Mouse (Mus musculus) left cerebral cortex, adult 18-20 months (tissue): ENCODE results near the gene Slc41a1. TPM values are rescaled to one million over a fixed set of nuclear protein-coding genes. Genes with fewer than 3 reads are reported as not detected.
"Not testable (repeated sequence)": the region's sequence is repeated elsewhere in the genome, so short reads cannot be mapped to it uniquely, and the experiment has no call there.

Experiments
- DNase-seq, 2 experiments: peaks; one replicate each; pipeline ENCODE4 v3.0.0; 2021 to 2022; ENCODE audit warnings: low spot score in 2 of 2, mixed read lengths in 1 of 2
- long read RNA-seq, 2 experiments: library from polyadenylated mRNA; stranded (forward); transcript quantifications; one replicate each; pipeline ENCODE4 v2.0.0; 2021
- total RNA-seq, 2 experiments: library from RNA; stranded (reverse); gene quantifications; 2 replicates each; pipeline ENCODE4 v1.2.3; 2021

The Slc41a1 gene
- total RNA-seq, result 10 to 100 TPM; 43.8 to 43.9 TPM
- long read RNA-seq, experiment 1, full-length matches to known transcripts, result 28 of 46 reads
- long read RNA-seq, experiment 1, partial matches to known transcripts, result 2 of 46 reads
- long read RNA-seq, experiment 1, other reads (novel, unspliced or antisense), result 16 of 46 reads
- long read RNA-seq, experiment 2, full-length matches to known transcripts, result 19 of 29 reads
- long read RNA-seq, experiment 2, partial matches to known transcripts, result 5 of 29 reads
- long read RNA-seq, experiment 2, other reads (novel, unspliced or antisense), result 5 of 29 reads

- DNase-seq, result no peak
Observed at GRCm38 (mm10) chr1:131827207-131827786, at the start of gene Slc41a1. Slc41a1 (plus strand) TSS chr1:131827493.

GRCm38 (mm10) chr1:131794591-131794990, 32.7 kb upstream of the Slc41a1 start:
- DNase-seq, result no peak

- DNase-seq, result no peak
Observed at GRCm38 (mm10) chr1:131795171-131795570, 32.1 kb upstream of the Slc41a1 start.

- peak in 1 of 2 experiments; percentile 18 for DNase-seq
Observed at GRCm38 (mm10) chr1:131797202-131797909, 29.9 kb upstream of the Slc41a1 start, which contains the start of gene Pm20d1. Pm20d1 (plus strand) TSS chr1:131797381.

- DNase-seq, result no peak
Observed at GRCm38 (mm10) chr1:131800001-131800400, 27.3 kb upstream of the Slc41a1 start.

GRCm38 (mm10) chr1:131801071-131801470, 26.2 kb upstream of the Slc41a1 start:
- no peak for DNase-seq

- no peak for DNase-seq
Observed at GRCm38 (mm10) chr1:131802652-131803051, 24.6 kb upstream of the Slc41a1 start.

GRCm38 (mm10) chr1:131804166-131804565, 23.1 kb upstream of the Slc41a1 start:
- no peak for DNase-seq

GRCm38 (mm10) chr1:131808986-131809385, 18.3 kb upstream of the Slc41a1 start:
- DNase-seq, result no peak

- DNase-seq, result no peak
Observed at GRCm38 (mm10) chr1:131809651-131810050, 17.6 kb upstream of the Slc41a1 start.

- no peak for DNase-seq
Observed at GRCm38 (mm10) chr1:131811393-131811792, 15.9 kb upstream of the Slc41a1 start.

- no peak for DNase-seq
Observed at GRCm38 (mm10) chr1:131812006-131812405, 15.3 kb upstream of the Slc41a1 start.

- no peak for DNase-seq
Observed at GRCm38 (mm10) chr1:131812631-131813295, 14.5 kb upstream of the Slc41a1 start.

GRCm38 (mm10) chr1:131813731-131814130, 13.6 kb upstream of the Slc41a1 start:
- no peak for DNase-seq

- no peak for DNase-seq
Observed at GRCm38 (mm10) chr1:131814191-131814590, 13.1 kb upstream of the Slc41a1 start.

- DNase-seq, result no peak
Observed at GRCm38 (mm10) chr1:131816886-131817285, 10.4 kb upstream of the Slc41a1 start.

GRCm38 (mm10) chr1:131820353-131820752, 6.9 kb upstream of the Slc41a1 start:
- DNase-seq, result not testable (repeated sequence)

- peak in 1 of 2 experiments; percentile 42 for DNase-seq
Observed at GRCm38 (mm10) chr1:131820887-131821328, 6.4 kb upstream of the Slc41a1 start.

GRCm38 (mm10) chr1:131822292-131822691, 5.0 kb upstream of the Slc41a1 start:
- DNase-seq, result no peak

GRCm38 (mm10) chr1:131822856-131823492, 4.3 kb upstream of the Slc41a1 start:
- DNase-seq, result no peak

GRCm38 (mm10) chr1:131823563-131823962, 3.7 kb upstream of the Slc41a1 start:
- DNase-seq, result peak; percentile 42 to 49
